Mouse (Mus musculus) cerebellum, adult 9-11 months (tissue): ENCODE measurements around the gene Vmn1r66.
"Not testable (repeated sequence)": the region's sequence is repeated elsewhere in the genome, so short reads cannot be mapped to it uniquely, and the experiment has no call there.

Experiments used
- DNase-seq: peaks from one replicate; pipeline ENCODE4 v3.0.0; 2022

Gene Vmn1r66

GRCm38 (mm10) chr7:10277906-10278305 lies at the start of gene Vmn1r66:
Gene Vmn1r66 (minus strand): TSS chr7:10278006.
- DNase-seq = no peak

DNA sequence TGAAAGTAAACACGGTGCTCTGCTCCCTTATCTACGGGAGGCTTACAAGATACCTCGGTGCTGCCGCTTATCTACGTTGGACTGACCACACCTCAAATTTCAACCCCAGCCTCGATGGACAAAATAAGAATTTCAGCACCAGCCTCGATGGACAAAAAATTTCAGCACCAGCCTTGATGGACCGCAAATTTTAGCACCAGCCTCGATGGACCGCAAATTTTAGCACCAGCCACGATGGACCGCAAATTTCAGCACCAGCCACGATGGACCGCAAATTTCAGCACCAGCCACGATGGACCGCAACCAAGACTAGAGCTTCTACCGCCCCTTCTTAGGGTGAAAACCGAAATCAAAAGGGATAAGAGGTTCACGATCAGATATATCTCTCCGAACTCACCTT lies 47.7 kb upstream of the Vmn1r66 start:
- DNase-seq = not testable (repeated sequence)

DNA sequence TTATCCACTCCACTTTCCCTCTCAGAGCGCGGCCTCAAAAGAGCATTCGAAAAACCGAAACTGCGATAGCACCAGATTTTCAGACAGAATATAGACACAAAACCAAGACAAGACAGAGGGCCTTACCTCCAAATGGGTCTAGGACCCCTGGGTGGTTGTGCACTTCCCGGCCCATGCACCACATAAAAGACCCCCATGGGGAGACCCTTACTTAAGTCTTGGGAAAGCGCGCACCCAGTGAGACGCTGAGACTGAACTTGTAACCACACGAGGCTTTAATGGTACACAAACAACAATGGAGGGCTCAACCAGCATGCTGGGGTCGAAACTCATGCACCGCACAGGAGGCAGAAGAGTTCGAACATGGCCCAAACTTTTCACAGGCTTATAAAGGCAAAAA lies 25.7 kb downstream of the Vmn1r66 start:
- no peak for DNase-seq

DNA sequence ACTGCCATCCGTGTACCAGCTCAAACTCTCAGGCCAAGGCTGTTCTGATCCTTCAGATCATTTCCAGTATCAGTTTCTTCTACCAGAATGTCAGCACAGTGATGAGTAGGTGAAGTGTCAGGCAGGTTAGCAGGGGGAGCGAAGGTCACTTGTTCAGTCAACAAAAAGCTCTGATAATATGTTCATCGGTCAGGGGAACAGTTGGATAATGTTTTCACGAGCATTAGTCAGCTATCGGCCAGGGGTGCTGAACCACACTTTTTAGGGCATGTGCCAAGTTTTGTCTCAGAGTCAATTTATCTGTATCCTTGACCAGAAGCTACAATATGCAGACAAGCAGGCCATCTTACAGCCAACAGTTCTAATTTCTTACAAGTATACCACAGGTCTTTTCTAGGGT lies 28.7 kb downstream of the Vmn1r66 start:
- no peak for DNase-seq
